Mouse (Mus musculus) embryonic facial prominence, embryonic 13.5 days (tissue): ENCODE measurements around the gene Ttn. TPM values are rescaled to one million over a fixed set of nuclear protein-coding genes. Genes with fewer than 3 reads are reported as not detected.

ENCODE experiments used
- ATAC-seq: fragments of 200-750 bp; cut with Nextera tagmentation; 2 replicates; pipeline ENCODE4 v1.8.0; 2017; ENCODE audit warnings: low read depth; ENCODE audit not compliant: insufficient number of reproducible peaks, insufficient read depth, low FRiP score, low TSS enrichment
- H3K27ac ChIP-seq: fragments of 300-500 bp; sonication (generic); 2 replicates; pipeline ENCODE4 v1.5.1; 2015; ENCODE audit warnings: moderate library complexity, mild to moderate bottlenecking, inconsistent platforms
- H3K27me3 ChIP-seq: fragments of 300-500 bp; sonication (generic); 2 replicates; pipeline ENCODE4 v1.6.1; 2015; ENCODE audit warnings: mild to moderate bottlenecking, inconsistent platforms
- H3K36me3 ChIP-seq: fragments of 300-500 bp; sonication (generic); 2 replicates; pipeline ENCODE4 v1.6.1; 2015; ENCODE audit warnings: mild to moderate bottlenecking, inconsistent platforms
- H3K4me1 ChIP-seq: fragments of 300-500 bp; sonication (generic); 2 replicates; pipeline ENCODE4 v1.6.1; 2015; ENCODE audit warnings: inconsistent platforms
- H3K4me2 ChIP-seq: fragments of 300-500 bp; sonication (generic); 2 replicates; pipeline ENCODE4 v1.6.1; 2015; ENCODE audit warnings: moderate library complexity, mild to moderate bottlenecking, inconsistent platforms
- H3K4me3 ChIP-seq: fragments of 300-500 bp; sonication (generic); 2 replicates; pipeline ENCODE4 v1.5.1; 2015; ENCODE audit warnings: mild to moderate bottlenecking, inconsistent platforms
- H3K9ac ChIP-seq: fragments of 300-500 bp; sonication (generic); 2 replicates; pipeline ENCODE4 v1.6.1; 2015; ENCODE audit warnings: mild to moderate bottlenecking, inconsistent platforms
- H3K9me3 ChIP-seq: fragments of 300-500 bp; sonication (generic); 2 replicates; pipeline ENCODE4 v1.6.1; 2016; ENCODE audit warnings: inconsistent platforms
- WGBS: fragments of 180-500 bp; shearing (Covaris S2); methylation state at CpG from one replicate; pipeline ENCODE4 v1.1.7; 2015; ENCODE audit warnings: mixed read lengths; 5-methylcytosine and 5-hydroxymethylcytosine counted together
- polyA plus RNA-seq: library from polyadenylated mRNA; unstranded; fragments of >200 nt; fragmentation: Nextera tagmentation; extraction: Ambion mirVana; gene quantifications from 2 replicates; pipeline ENCODE4 v1.2.1, GENCODE M21; 2015

Ttn gene
- polyA plus RNA-seq, 1 experiment from 2014 or later, result 14.6 TPM

- Histone ChIP-seq H3K4me3 (no peak overlapping the region), H3K9ac (no peak overlapping the region), H3K27me3 (no peaks in the 10 kb centered on the region), H3K4me1 (no peaks in the 10 kb centered on the region), H3K4me2 (no peak overlapping the region), H3K36me3 (no peaks in the 10 kb centered on the region), H3K9me3 (peaks cover 21% of the 10 kb centered on the region), H3K27ac (no peak overlapping the region)
- ATAC-seq, result no peak
- WGBS, result 91% methylated on average over 6 of the region's 6 CpGs
Observed at GRCm38 (mm10) chr2:76762154-76762553, 220.2 kb downstream of the Ttn start.

GRCm38 (mm10) chr2:76756461-76756860 lies 225.9 kb downstream of the Ttn start:
- Histone ChIP-seq H3K4me1 (no peaks in the 10 kb centered on the region), H3K4me3 (no peak overlapping the region), H3K36me3 (no peaks in the 10 kb centered on the region), H3K27ac (no peak overlapping the region), H3K9me3 (peaks cover 20% of the 10 kb centered on the region), H3K9ac (no peak overlapping the region), H3K27me3 (no peaks in the 10 kb centered on the region), H3K4me2 (no peak overlapping the region)
- WGBS, result 96% methylated on average over 15 of the region's 15 CpGs
- ATAC-seq, result no peak

- no peaks in the 10 kb centered on the region for H3K4me1 ChIP-seq
- no peak for ATAC-seq
- H3K9me3 ChIP-seq, result peaks cover 6% of the 10 kb centered on the region; the same call in 1 of the 2 replicates
- no peak overlapping the region for H3K4me3 ChIP-seq
- no peak overlapping the region for H3K9ac ChIP-seq
- no peak overlapping the region for H3K4me2 ChIP-seq
- no peak overlapping the region for H3K27ac ChIP-seq
- no peaks in the 10 kb centered on the region for H3K27me3 ChIP-seq
- WGBS, result 91% methylated on average over 6 of the region's 6 CpGs
- no peaks in the 10 kb centered on the region for H3K36me3 ChIP-seq
Observed at GRCm38 (mm10) chr2:76751993-76752392, 230.4 kb downstream of the Ttn start.

- 94% methylated on average over 21 of the region's 21 CpGs for WGBS
Observed at GRCm38 (mm10) chr2:76749341-76750110, 232.8 kb downstream of the Ttn start.

GRCm38 (mm10) chr2:76748696-76749095 lies 233.7 kb downstream of the Ttn start:
- H3K4me3 ChIP-seq, result no peak overlapping the region
- no peak for ATAC-seq
- peaks cover 21% of the 10 kb centered on the region for H3K9me3 ChIP-seq
- 95% methylated on average over 14 of the region's 14 CpGs for WGBS
- H3K4me2 ChIP-seq, result no peak overlapping the region
- no peak overlapping the region for H3K27ac ChIP-seq
- H3K36me3 ChIP-seq, result no peaks in the 10 kb centered on the region
- H3K9ac ChIP-seq, result no peak overlapping the region
- no peaks in the 10 kb centered on the region for H3K4me1 ChIP-seq
- H3K27me3 ChIP-seq, result no peaks in the 10 kb centered on the region

More at GRCm38 (mm10) chr2:76749341-76750110, 232.8 kb downstream of the Ttn start:
- H3K4me2 ChIP-seq, result no peak overlapping the region
- H3K27ac ChIP-seq, result no peak overlapping the region
- H3K36me3 ChIP-seq, result no peaks in the 10 kb centered on the region
- no peaks in the 10 kb centered on the region for H3K27me3 ChIP-seq
- H3K9ac ChIP-seq, result no peak overlapping the region
- no peak overlapping the region for H3K4me3 ChIP-seq
- no peaks in the 10 kb centered on the region for H3K4me1 ChIP-seq
- peaks cover 15% of the 10 kb centered on the region; the same call in 1 of the 2 replicates for H3K9me3 ChIP-seq
- no peak for ATAC-seq

- no peak overlapping the region for H3K9ac ChIP-seq
- no peak overlapping the region for H3K4me3 ChIP-seq
- 94% methylated on average over 14 of the region's 14 CpGs for WGBS
- H3K4me1 ChIP-seq, result no peaks in the 10 kb centered on the region
- ATAC-seq, result no peak
- peaks cover 15% of the 10 kb centered on the region for H3K9me3 ChIP-seq
- no peak overlapping the region for H3K4me2 ChIP-seq
- H3K27me3 ChIP-seq, result no peaks in the 10 kb centered on the region
- peaks cover 11% of the 10 kb centered on the region; the same call in 1 of the 2 replicates for H3K36me3 ChIP-seq
- H3K27ac ChIP-seq, result no peak overlapping the region
Observed at GRCm38 (mm10) chr2:76719650-76720049, 262.7 kb downstream of the Ttn start.

- Histone ChIP-seq H3K4me3 (no peak overlapping the region), H3K27me3 (no peaks in the 10 kb centered on the region), H3K4me2 (no peak overlapping the region), H3K27ac (no peak overlapping the region), H3K9me3 (peaks cover 32% of the 10 kb centered on the region), H3K4me1 (no peaks in the 10 kb centered on the region), H3K36me3 (peaks cover 45% of the 10 kb centered on the region), H3K9ac (no peak overlapping the region)
- 75% methylated on average over 8 of the region's 8 CpGs for WGBS
- no peak for ATAC-seq
Observed at GRCm38 (mm10) chr2:76714984-76715383, 267.4 kb downstream of the Ttn start.

- no peak overlapping the region for H3K4me3 ChIP-seq
- no peak overlapping the region for H3K27ac ChIP-seq
- no peak for ATAC-seq
- H3K36me3 ChIP-seq, result peaks cover 39% of the 10 kb centered on the region
- H3K27me3 ChIP-seq, result no peaks in the 10 kb centered on the region
- no peaks in the 10 kb centered on the region for H3K4me1 ChIP-seq
- no peak overlapping the region for H3K4me2 ChIP-seq
- H3K9me3 ChIP-seq, result peaks cover 41% of the 10 kb centered on the region
- 96% methylated on average over 3 of the region's 3 CpGs for WGBS
- no peak overlapping the region for H3K9ac ChIP-seq
Observed at GRCm38 (mm10) chr2:76708512-76708911, 273.8 kb downstream of the Ttn start.

GRCm38 (mm10) chr2:76705655-76706054 lies 276.7 kb downstream of the Ttn start:
- Histone ChIP-seq H3K27me3 (no peaks in the 10 kb centered on the region), H3K36me3 (peaks cover 31% of the 10 kb centered on the region), H3K27ac (no peak overlapping the region), H3K9ac (no peak overlapping the region), H3K4me3 (no peak overlapping the region), H3K4me1 (no peaks in the 10 kb centered on the region), H3K4me2 (no peak overlapping the region), H3K9me3 (peaks cover 19% of the 10 kb centered on the region)
- no peak for ATAC-seq
- WGBS, result 86% methylated on average over 13 of the region's 13 CpGs

- no peak overlapping the region for H3K27ac ChIP-seq
- ATAC-seq, result no peak
- WGBS, result 89% methylated on average over 5 of the region's 5 CpGs
- peaks cover 32% of the 10 kb centered on the region for H3K36me3 ChIP-seq
- no peak overlapping the region for H3K9ac ChIP-seq
- no peaks in the 10 kb centered on the region for H3K9me3 ChIP-seq
- H3K4me3 ChIP-seq, result no peak overlapping the region
- H3K4me1 ChIP-seq, result no peaks in the 10 kb centered on the region
- H3K4me2 ChIP-seq, result no peak overlapping the region
- no peaks in the 10 kb centered on the region for H3K27me3 ChIP-seq
Observed at GRCm38 (mm10) chr2:76702751-76703150, 279.6 kb downstream of the Ttn start.

GRCm38 (mm10) chr2:76702188-76702587 lies 280.2 kb downstream of the Ttn start:
- peaks cover 37% of the 10 kb centered on the region for H3K36me3 ChIP-seq
- ATAC-seq, result no peak
- H3K4me3 ChIP-seq, result no peak overlapping the region
- 86% methylated on average over 3 of the region's 3 CpGs for WGBS
- no peaks in the 10 kb centered on the region for H3K27me3 ChIP-seq
- no peak overlapping the region for H3K27ac ChIP-seq
- H3K4me2 ChIP-seq, result no peak overlapping the region
- H3K9me3 ChIP-seq, result no peaks in the 10 kb centered on the region
- H3K9ac ChIP-seq, result no peak overlapping the region
- no peaks in the 10 kb centered on the region for H3K4me1 ChIP-seq

GRCm38 (mm10) chr2:76695290-76695689 lies 287.1 kb downstream of the Ttn start:
- Histone ChIP-seq H3K4me2 (no peak overlapping the region), H3K27me3 (no peaks in the 10 kb centered on the region), H3K27ac (no peak overlapping the region), H3K9me3 (no peaks in the 10 kb centered on the region), H3K9ac (no peak overlapping the region), H3K4me3 (no peak overlapping the region), H3K4me1 (no peaks in the 10 kb centered on the region), H3K36me3 (peaks cover 75% of the 10 kb centered on the region)
- ATAC-seq, result no peak
- 83% methylated on average over 6 of the region's 6 CpGs for WGBS
